Mouse (Mus musculus) layer of hippocampus, adult 18-20 months (tissue): ENCODE results near the gene Gm614. TPM values are rescaled to one million over a fixed set of nuclear protein-coding genes. Genes with fewer than 3 reads are reported as not detected.

ENCODE experiments used
- DNase-seq, 2 experiments: peaks; one replicate each; pipeline ENCODE4 v3.0.0; 2022; ENCODE audit warnings: low spot score in 2 of 2
- total RNA-seq, 2 experiments: library from RNA; stranded (reverse); gene quantifications; 2 replicates each; pipeline ENCODE4 v1.2.3; 2021

The Gm614 gene
- total RNA-seq, 2 experiments from 2014 or later = not detected

- DNase-seq = no peak
Measured at GRCm38 (mm10) chrX:101260441-101261325, 3.1 kb downstream of the Gm614 start.

- no peak for DNase-seq
Measured at GRCm38 (mm10) chrX:101256603-101257002, 7.2 kb downstream of the Gm614 start.

- DNase-seq = no peak
Measured at GRCm38 (mm10) chrX:101254740-101255139, 9.1 kb downstream of the Gm614 start.

GRCm38 (mm10) chrX:101253952-101254729, 9.7 kb downstream of the Gm614 start, which contains the start of gene Foxo4:
Gene Foxo4, plus strand, starts transcription at chrX:101254528.
- peak; percentile 78 to 90 for DNase-seq

GRCm38 (mm10) chrX:101245011-101245410, 18.8 kb downstream of the Gm614 start:
- no peak for DNase-seq

GRCm38 (mm10) chrX:101222796-101223162, 41.0 kb downstream of the Gm614 start:
- no peak for DNase-seq

- peak; percentile 87 to 95 for DNase-seq
Measured at GRCm38 (mm10) chrX:101221834-101222795, 41.7 kb downstream of the Gm614 start, which contains the start of gene Snx12. Gene Snx12, minus strand, starts transcription at chrX:101222563.

Other genes starting within 250 kb of the Gm614 start
- under 1 TPM; 0.13 to 0.17 TPM for gene Tex11, start 204.3 kb downstream of the Gm614 start, total RNA-seq
- 1 to 10 TPM; 5.6 to 6.9 TPM for gene Slc7a3, start 178.0 kb downstream of the Gm614 start, total RNA-seq
- 10 to 100 TPM; 91.6 to 93.0 TPM for gene Snx12, start 41.4 kb downstream of the Gm614 start, total RNA-seq
- gene Foxo4, start 9.5 kb downstream of the Gm614 start, total RNA-seq = 10 to 100 TPM; 23.3 to 25.3 TPM
- under 1 TPM; 0.74 to 0.79 TPM for gene Il2rg, start 4.3 kb upstream of the Gm614 start, total RNA-seq
- not detected for gene Gm20489, start 5.0 kb upstream of the Gm614 start, total RNA-seq
- 10 to 100 TPM; 21.6 to 27.6 TPM for gene Med12, start 10.0 kb upstream of the Gm614 start, total RNA-seq
- 100 to 1,000 TPM; 168 to 183 TPM for gene Nlgn3, start 35.2 kb upstream of the Gm614 start, total RNA-seq
- gene Gjb1, start 112.4 kb upstream of the Gm614 start, total RNA-seq = 10 to 100 TPM; 13.9 to 14.4 TPM
- gene Zmym3, start 156.9 kb upstream of the Gm614 start, total RNA-seq = 100 to 1,000 TPM; 159 to 174 TPM
- gene Nono, start 165.3 kb upstream of the Gm614 start, total RNA-seq = 100 to 1,000 TPM; 124 to 147 TPM
- gene Itgb1bp2, start 185.1 kb upstream of the Gm614 start, total RNA-seq = 1 to 10 TPM in 1 of 2 experiments, not detected in 1; 1.1 TPM